Mouse (Mus musculus) liver, embryonic 12.5 days (tissue): ENCODE results near the gene Tcl1. TPM values are rescaled to one million over a fixed set of nuclear protein-coding genes. Genes with fewer than 3 reads are reported as not detected.

Experiments used
- ATAC-seq: fragments of 200-750 bp; cut with Nextera tagmentation; 2 replicates; pipeline ENCODE4 v1.8.0; 2017; ENCODE audit warnings: moderate number of reproducible peaks, mild to moderate bottlenecking, moderate library complexity
- H3K27ac ChIP-seq: fragments of 300-500 bp; sonication (generic); 2 replicates; pipeline ENCODE4 v1.5.1; 2016; ENCODE audit warnings: mild to moderate bottlenecking
- H3K27me3 ChIP-seq: fragments of 300-500 bp; sonication (generic); replicated peaks from 2 replicates; pipeline ENCODE4 v1.6.1; 2016; ENCODE audit warnings: mild to moderate bottlenecking, moderate library complexity
- H3K36me3 ChIP-seq: fragments of 300-500 bp; sonication (generic); 2 replicates; pipeline ENCODE4 v1.6.1; 2016; ENCODE audit warnings: mild to moderate bottlenecking, moderate library complexity
- H3K4me1 ChIP-seq: fragments of 300-500 bp; sonication (generic); 2 replicates; pipeline ENCODE4 v1.6.1; 2016
- H3K4me2 ChIP-seq: fragments of 300-500 bp; sonication (generic); 2 replicates; pipeline ENCODE4 v1.6.1; 2016; ENCODE audit warnings: mild to moderate bottlenecking, moderate library complexity
- H3K4me3 ChIP-seq: fragments of 300-500 bp; sonication (generic); 2 replicates; pipeline ENCODE4 v1.5.1; 2016; ENCODE audit warnings: mild to moderate bottlenecking, moderate library complexity
- H3K9ac ChIP-seq: fragments of 300-500 bp; sonication (generic); 2 replicates; pipeline ENCODE4 v1.6.1; 2016; ENCODE audit warnings: mild to moderate bottlenecking, moderate library complexity
- H3K9me3 ChIP-seq: fragments of 300-500 bp; sonication (generic); replicated peaks from 2 replicates; pipeline ENCODE4 v1.6.1; 2016; ENCODE audit warnings: mild to moderate bottlenecking, moderate library complexity
- WGBS: fragments of 180-500 bp; shearing (Covaris S2); methylation state at CpG from one replicate; pipeline ENCODE4 v1.1.7; 2016; ENCODE audit not compliant: insufficient replicate concordance; 5-methylcytosine and 5-hydroxymethylcytosine counted together
- polyA plus RNA-seq: library from polyadenylated mRNA; unstranded; fragments of >200 nt; fragmentation: Nextera tagmentation; extraction: Ambion mirVana; gene quantifications from 2 replicates; pipeline ENCODE4 v1.2.1, GENCODE M21; 2016

Tcl1 gene
- not detected in 2 replicates for polyA plus RNA-seq

- Histone ChIP-seq H3K27ac (no peak within 1 kb of the TSS), H3K4me2 (no peak within 1 kb of the TSS), H3K9ac (no peak within 1 kb of the TSS), H3K4me1 (no peaks in the 10 kb centered on the region), H3K27me3 (no peaks in the 10 kb centered on the region), H3K36me3 (no peaks in the 10 kb centered on the region), H3K9me3 (no peaks in the 10 kb centered on the region), H3K4me3 (no peak within 1 kb of the TSS)
- ATAC-seq: no peak
- WGBS: 73% methylated on average over 22 of the region's 22 CpGs
These were observed at the start of gene Tcl1 for GRCm38 (mm10) chr12:105222601-105223319. Gene Tcl1 (minus strand): TSS chr12:105222793.

GRCm38 (mm10) chr12:105271016-105271965 lies 48.7 kb upstream of the Tcl1 start:
- Histone ChIP-seq H3K4me3 (no peak overlapping the region), H3K27ac (no peak overlapping the region), H3K9me3 (no peaks in the 10 kb centered on the region), H3K4me1 (no peaks in the 10 kb centered on the region), H3K27me3 (no peaks in the 10 kb centered on the region), H3K9ac (no peak overlapping the region), H3K36me3 (no peaks in the 10 kb centered on the region), H3K4me2 (no peak overlapping the region)
- no peak for ATAC-seq
- WGBS: 52% methylated on average over 17 of the region's 17 CpGs

GRCm38 (mm10) chr12:105267076-105267475 lies 44.5 kb upstream of the Tcl1 start:
- WGBS: 54% methylated on average over 5 of the region's 5 CpGs
- Histone ChIP-seq H3K4me3 (no peak overlapping the region), H3K27ac (no peak overlapping the region), H3K9ac (no peak overlapping the region), H3K4me1 (no peaks in the 10 kb centered on the region), H3K9me3 (no peaks in the 10 kb centered on the region), H3K36me3 (no peaks in the 10 kb centered on the region), H3K4me2 (no peak overlapping the region), H3K27me3 (no peaks in the 10 kb centered on the region)
- ATAC-seq: no peak

- Histone ChIP-seq H3K9ac (no peak overlapping the region), H3K4me2 (no peak overlapping the region), H3K4me3 (no peak overlapping the region), H3K9me3 (no peaks in the 10 kb centered on the region), H3K27me3 (no peaks in the 10 kb centered on the region), H3K27ac (no peak overlapping the region), H3K36me3 (no peaks in the 10 kb centered on the region), H3K4me1 (no peaks in the 10 kb centered on the region)
- 9% methylated on average over 3 of the region's 3 CpGs for WGBS
- no peak for ATAC-seq
These were observed 43.5 kb upstream of the Tcl1 start for GRCm38 (mm10) chr12:105266096-105266495.

GRCm38 (mm10) chr12:105259221-105259620 lies 36.6 kb upstream of the Tcl1 start:
- no peak for ATAC-seq
- H3K27ac ChIP-seq: no peak overlapping the region
- no peak overlapping the region for H3K9ac ChIP-seq
- no peaks in the 10 kb centered on the region for H3K36me3 ChIP-seq
- WGBS: 29% methylated on average over 4 of the region's 4 CpGs
- H3K27me3 ChIP-seq: no peaks in the 10 kb centered on the region
- no peak overlapping the region for H3K4me2 ChIP-seq
- H3K4me3 ChIP-seq: no peak overlapping the region
- no peaks in the 10 kb centered on the region for H3K9me3 ChIP-seq
- no peaks in the 10 kb centered on the region for H3K4me1 ChIP-seq

GRCm38 (mm10) chr12:105258787-105259186 lies 36.2 kb upstream of the Tcl1 start:
- 10% methylated on average over 9 of the region's 9 CpGs for WGBS
- H3K9ac ChIP-seq: no peak overlapping the region
- H3K4me3 ChIP-seq: no peak overlapping the region
- no peak for ATAC-seq
- H3K27ac ChIP-seq: no peak overlapping the region
- no peaks in the 10 kb centered on the region for H3K4me1 ChIP-seq
- H3K27me3 ChIP-seq: no peaks in the 10 kb centered on the region
- H3K36me3 ChIP-seq: no peaks in the 10 kb centered on the region
- H3K9me3 ChIP-seq: no peaks in the 10 kb centered on the region
- H3K4me2 ChIP-seq: no peak overlapping the region

GRCm38 (mm10) chr12:105253796-105254195 lies 31.2 kb upstream of the Tcl1 start:
- H3K4me1 ChIP-seq: no peaks in the 10 kb centered on the region
- no peaks in the 10 kb centered on the region for H3K9me3 ChIP-seq
- H3K4me3 ChIP-seq: no peak overlapping the region
- 69% methylated on average over 3 of the region's 3 CpGs for WGBS
- H3K36me3 ChIP-seq: no peaks in the 10 kb centered on the region
- H3K27me3 ChIP-seq: no peaks in the 10 kb centered on the region
- H3K27ac ChIP-seq: no peak overlapping the region
- H3K9ac ChIP-seq: no peak overlapping the region
- no peak overlapping the region for H3K4me2 ChIP-seq
- no peak for ATAC-seq

GRCm38 (mm10) chr12:105248763-105249233 lies 26.2 kb upstream of the Tcl1 start:
- Histone ChIP-seq H3K27ac (no peak overlapping the region), H3K4me2 (0 out of 2 replicates have a peak overlapping the region, but pooled peaks have one; percentile 2), H3K27me3 (no peaks in the 10 kb centered on the region), H3K9ac (no peak overlapping the region), H3K4me1 (no peaks in the 10 kb centered on the region), H3K36me3 (no peaks in the 10 kb centered on the region), H3K9me3 (no peaks in the 10 kb centered on the region), H3K4me3 (no peak overlapping the region)
- WGBS: 11% methylated on average over 9 of the region's 9 CpGs
- no peak for ATAC-seq

GRCm38 (mm10) chr12:105239060-105239459 lies 16.5 kb upstream of the Tcl1 start:
- H3K4me2 ChIP-seq: no peak overlapping the region
- no peaks in the 10 kb centered on the region for H3K36me3 ChIP-seq
- no peak for ATAC-seq
- H3K4me3 ChIP-seq: no peak overlapping the region
- H3K27me3 ChIP-seq: no peaks in the 10 kb centered on the region
- H3K4me1 ChIP-seq: no peaks in the 10 kb centered on the region
- no peak overlapping the region for H3K9ac ChIP-seq
- no peak overlapping the region for H3K27ac ChIP-seq
- 71% methylated on average over 9 of the region's 9 CpGs for WGBS
- H3K9me3 ChIP-seq: no peaks in the 10 kb centered on the region; the same call in none of the 2 replicates

GRCm38 (mm10) chr12:105235091-105235490 lies 12.5 kb upstream of the Tcl1 start:
- Histone ChIP-seq H3K27me3 (no peaks in the 10 kb centered on the region), H3K27ac (no peak overlapping the region), H3K36me3 (no peaks in the 10 kb centered on the region), H3K4me3 (no peak overlapping the region), H3K9me3 (no peaks in the 10 kb centered on the region; the same call in 1 of the 2 replicates), H3K9ac (no peak overlapping the region), H3K4me2 (no peak overlapping the region), H3K4me1 (no peaks in the 10 kb centered on the region)
- ATAC-seq: no peak
- 27% methylated on average over 3 of the region's 3 CpGs for WGBS

GRCm38 (mm10) chr12:105234362-105234761 lies 11.8 kb upstream of the Tcl1 start:
- Histone ChIP-seq H3K9me3 (no peaks in the 10 kb centered on the region), H3K9ac (no peak overlapping the region), H3K4me1 (no peaks in the 10 kb centered on the region), H3K36me3 (no peaks in the 10 kb centered on the region), H3K4me3 (no peak overlapping the region), H3K27me3 (no peaks in the 10 kb centered on the region), H3K27ac (no peak overlapping the region), H3K4me2 (no peak overlapping the region)
- ATAC-seq: no peak
- WGBS: 64% methylated on average over 11 of the region's 11 CpGs
